Mouse (Mus musculus) cortical plate, adult 2 months (tissue): Measurements from ENCODE around the gene Vipr1.

Source experiments
- CTCF ChIP-seq: fragments of 200-500 bp; IDR thresholded peaks from 2 replicates; pipeline ENCODE4 v1.5.1; 2011; ENCODE audit warnings: mild to moderate bottlenecking, control low read depth, low read length; ENCODE audit not compliant: insufficient read depth; ENCODE audit errors: extremely low read depth
- POLR2A ChIP-seq: fragments of 200-500 bp; IDR thresholded peaks from 2 replicates; pipeline ENCODE4 v1.6.1; 2011; ENCODE audit warnings: mild to moderate bottlenecking, low read length, control low read depth; ENCODE audit not compliant: insufficient read depth; ENCODE audit errors: extremely low read depth

DNA sequence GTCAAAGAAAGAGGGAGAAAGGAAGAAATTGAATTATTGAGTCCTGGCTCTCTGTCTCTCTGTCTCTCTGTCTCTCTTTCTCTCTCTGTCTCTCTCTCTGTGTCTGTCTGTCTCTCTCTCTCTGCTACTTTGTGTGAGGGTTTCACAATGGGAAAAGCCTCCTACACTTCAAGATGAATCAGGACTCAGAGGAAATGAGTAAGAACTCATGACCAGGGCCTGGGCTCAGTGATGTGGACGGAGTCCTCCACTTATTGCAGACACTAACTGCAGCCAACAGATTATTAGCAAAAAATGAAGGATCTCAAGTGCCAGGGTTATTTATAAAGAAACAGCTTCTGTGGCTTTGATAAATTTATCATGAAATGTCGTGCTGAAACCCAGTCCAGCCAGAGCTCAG lies 44.4 kb upstream of the Vipr1 start:
- TF ChIP-seq CTCF (no peak), POLR2A (no peak)
